Mouse (Mus musculus) embryonic fibroblast, embryonic 13.5 days (primary cell): ENCODE measurements at regions not wholly inside any gene's neighbourhood (a gene's known extent, or its start where the extent isn't known, plus 50 kb on each side); places are given as distances from the start of the nearest gene placed in this dataset.

Source experiments
- CTCF ChIP-seq: IDR thresholded peaks from 2 replicates; pipeline ENCODE4 v1.5.1; 2011; ENCODE audit warnings: mild to moderate bottlenecking, control low read depth, low read length, moderate library complexity, borderline replicate concordance; ENCODE audit not compliant: insufficient read depth
- POLR2A ChIP-seq: IDR thresholded peaks from 2 replicates; pipeline ENCODE4 v1.6.1; 2011; ENCODE audit warnings: low read depth, mild to moderate bottlenecking, control low read depth, low read length, moderate library complexity

- TF ChIP-seq CTCF (no peak), POLR2A (no peak)
These were observed 76.4 kb upstream of the Ctnnb1 start for GRCm38 (mm10) chr9:120852572-120852971.
